Mouse (Mus musculus): Measurements from ENCODE around the gene Gja1. TPM values are rescaled to one million over a fixed set of nuclear protein-coding genes. Genes with fewer than 3 reads are reported as not detected.

Gene Gja1
- total and polyA plus RNA-seq, 3 experiments, result 0.05 TPM; not detected in 2

DNA sequence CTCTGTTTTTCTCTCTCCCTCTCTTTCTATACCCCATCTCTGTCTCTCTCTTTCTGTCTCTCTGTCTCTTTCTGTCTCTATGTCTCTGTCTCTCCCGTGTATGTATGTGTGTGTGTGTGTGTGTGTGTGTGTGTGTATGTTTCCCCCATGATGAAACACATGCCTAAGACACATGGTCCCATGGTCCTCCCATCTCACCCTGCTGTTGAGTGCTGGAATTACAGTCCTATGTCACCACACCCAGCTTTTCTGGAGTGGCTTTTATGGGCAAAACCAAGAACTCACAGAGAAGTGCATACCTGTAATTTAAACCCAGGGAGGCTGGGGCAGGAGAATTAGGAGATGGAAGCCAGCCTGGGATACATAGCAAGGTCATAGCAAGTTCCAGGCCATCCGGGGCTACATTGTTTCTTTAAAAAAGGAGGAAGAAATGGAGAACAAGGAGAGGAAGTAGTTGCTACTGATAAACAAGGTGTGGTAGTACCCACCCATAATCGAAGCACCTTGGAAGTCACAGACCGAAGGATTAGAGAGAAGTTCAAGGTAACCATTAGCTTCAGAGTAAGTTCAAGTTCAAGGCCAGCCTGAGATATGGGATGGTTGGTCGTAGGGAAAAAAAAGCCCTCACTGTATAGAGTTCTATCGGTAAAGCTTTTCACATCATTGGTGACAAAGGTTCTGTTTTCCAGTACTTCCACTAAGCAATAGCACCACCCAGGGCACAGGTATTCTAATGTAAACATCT, 29.4 kb downstream of the Gja1 start:
- H3K27me3 ChIP-seq (ENCODE audit: insufficient read depth, low read length), result no peaks in the 10 kb centered on the region
- no peak for ATAC-seq (ENCODE audit: extremely low read depth, insufficient number of reproducible peaks, low FRiP score, poor library complexity, severe bottlenecking)
- H3K36me3 ChIP-seq (replicated peaks), result no peaks in the 10 kb centered on the region
- no peaks in the 10 kb centered on the region for H3K9me3 ChIP-seq (replicated peaks)
- no peaks in the 10 kb centered on the region for H3K4me1 ChIP-seq (ENCODE audit: insufficient read depth, low read depth, low read length)
- DNase-seq (ENCODE audit: low spot score), result no peak
- no peak for TF ChIP-seq GATA2 (IDR thresholded peaks at IDR 0.05; ENCODE audit: borderline replicate concordance, low read depth, low read length)
- TF ChIP-seq GATA1 (IDR thresholded peaks at IDR 0.05; ENCODE audit: borderline replicate concordance, low read length), result no peak
- TF ChIP-seq CTCF (IDR thresholded peaks at IDR 0.05; ENCODE audit: low read depth, low read length), result no peak
- TF ChIP-seq POLR2AphosphoS5 (IDR thresholded peaks at IDR 0.05; ENCODE audit: insufficient replicate concordance, low read depth, low read length), result no peak
- TF ChIP-seq TAL1 (conservative IDR thresholded peaks at IDR 0.05; ENCODE audit: low read depth, low read length), result no peak
- no peak overlapping the region for H3K4me3 ChIP-seq (ENCODE audit: low read depth, low read length)

DNA sequence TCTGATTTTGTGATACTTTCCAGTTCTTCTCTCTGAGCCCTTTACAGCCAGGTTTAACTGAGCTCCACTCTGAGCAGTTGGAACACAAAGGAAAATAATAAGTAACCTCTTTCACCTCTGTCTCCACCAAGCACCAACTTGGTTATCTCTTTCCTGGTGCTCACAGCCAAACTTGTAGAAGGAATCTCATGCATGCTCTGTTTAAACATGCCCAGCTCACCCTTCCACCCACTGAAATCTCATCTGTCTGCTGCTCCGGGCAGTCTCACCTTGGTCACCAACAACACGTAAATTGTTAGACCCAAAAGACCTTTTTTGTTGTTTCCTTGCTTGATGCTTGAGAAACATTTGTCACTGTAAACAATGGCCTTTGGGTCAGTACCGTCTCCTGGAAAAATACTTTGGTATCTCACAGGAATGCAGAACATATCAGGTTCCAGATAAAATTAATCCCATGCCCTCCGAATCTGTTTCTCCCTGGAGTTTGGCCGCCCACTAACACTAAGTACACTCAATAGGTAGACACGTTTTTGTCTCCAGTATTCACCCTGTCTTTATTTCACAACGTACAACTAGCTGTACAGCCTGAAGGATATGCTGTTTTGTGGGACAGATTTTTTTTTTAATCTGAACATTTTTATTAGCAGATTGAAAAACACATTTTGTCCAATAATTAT, 38.9 kb downstream of the Gja1 start:
- H3K4me3 ChIP-seq (ENCODE audit: low read depth, low read length), result no peak overlapping the region
- TF ChIP-seq GATA1 (IDR thresholded peaks at IDR 0.05; ENCODE audit: borderline replicate concordance, low read length) (no peak), CTCF (IDR thresholded peaks at IDR 0.05; ENCODE audit: low read depth, low read length) (no peak), POLR2AphosphoS5 (IDR thresholded peaks at IDR 0.05; ENCODE audit: insufficient replicate concordance, low read depth, low read length) (no peak), TAL1 (conservative IDR thresholded peaks at IDR 0.05; ENCODE audit: low read depth, low read length) (no peak), GATA2 (IDR thresholded peaks at IDR 0.05; ENCODE audit: borderline replicate concordance, low read depth, low read length) (no peak)
- no peaks in the 10 kb centered on the region for H3K36me3 ChIP-seq (replicated peaks)
- ATAC-seq (ENCODE audit: extremely low read depth, insufficient number of reproducible peaks, low FRiP score, poor library complexity, severe bottlenecking) (no peak), DNase-seq (ENCODE audit: low spot score) (no peak)
- H3K27me3 ChIP-seq (ENCODE audit: insufficient read depth, low read length), result no peaks in the 10 kb centered on the region
- no peaks in the 10 kb centered on the region for H3K4me1 ChIP-seq (ENCODE audit: insufficient read depth, low read depth, low read length)
- no peaks in the 10 kb centered on the region for H3K9me3 ChIP-seq (replicated peaks)

DNA sequence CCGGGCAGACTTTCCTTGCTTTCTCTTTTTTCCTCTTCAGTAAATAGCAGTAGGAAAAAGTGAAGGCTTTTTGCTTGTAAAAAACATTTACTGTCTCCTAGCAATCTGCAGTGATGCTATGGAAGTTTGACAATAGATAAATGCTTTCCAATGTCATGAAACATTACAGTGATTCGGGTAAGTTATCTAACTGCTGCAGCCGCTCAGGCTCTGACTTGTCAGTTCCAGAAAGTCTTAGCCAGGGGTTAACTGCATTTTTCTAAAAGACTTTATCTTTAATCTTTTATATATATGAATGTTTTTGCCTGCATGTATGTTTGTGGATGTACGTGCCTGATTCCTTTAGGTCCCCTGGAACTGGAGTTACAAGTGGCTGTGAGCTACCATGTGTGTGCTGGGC, 45.4 kb downstream of the Gja1 start:
- ATAC-seq (ENCODE audit: extremely low read depth, insufficient number of reproducible peaks, low FRiP score, poor library complexity, severe bottlenecking), result no peak
- no peaks in the 10 kb centered on the region for H3K4me1 ChIP-seq (ENCODE audit: insufficient read depth, low read depth, low read length)
- no peaks in the 10 kb centered on the region for H3K27me3 ChIP-seq (ENCODE audit: insufficient read depth, low read length)
- no peaks in the 10 kb centered on the region for H3K9me3 ChIP-seq (replicated peaks)
- no peak for TF ChIP-seq GATA1 (IDR thresholded peaks at IDR 0.05; ENCODE audit: borderline replicate concordance, low read length)
- no peak for TF ChIP-seq POLR2AphosphoS5 (IDR thresholded peaks at IDR 0.05; ENCODE audit: insufficient replicate concordance, low read depth, low read length)
- TF ChIP-seq GATA2 (IDR thresholded peaks at IDR 0.05; ENCODE audit: borderline replicate concordance, low read depth, low read length), result no peak
- TF ChIP-seq TAL1 (conservative IDR thresholded peaks at IDR 0.05; ENCODE audit: low read depth, low read length), result no peak
- TF ChIP-seq CTCF (IDR thresholded peaks at IDR 0.05; ENCODE audit: low read depth, low read length), result no peak
- DNase-seq (ENCODE audit: low spot score), result no peak
- H3K4me3 ChIP-seq (ENCODE audit: low read depth, low read length), result no peak overlapping the region
- no peaks in the 10 kb centered on the region for H3K36me3 ChIP-seq (replicated peaks)

DNA sequence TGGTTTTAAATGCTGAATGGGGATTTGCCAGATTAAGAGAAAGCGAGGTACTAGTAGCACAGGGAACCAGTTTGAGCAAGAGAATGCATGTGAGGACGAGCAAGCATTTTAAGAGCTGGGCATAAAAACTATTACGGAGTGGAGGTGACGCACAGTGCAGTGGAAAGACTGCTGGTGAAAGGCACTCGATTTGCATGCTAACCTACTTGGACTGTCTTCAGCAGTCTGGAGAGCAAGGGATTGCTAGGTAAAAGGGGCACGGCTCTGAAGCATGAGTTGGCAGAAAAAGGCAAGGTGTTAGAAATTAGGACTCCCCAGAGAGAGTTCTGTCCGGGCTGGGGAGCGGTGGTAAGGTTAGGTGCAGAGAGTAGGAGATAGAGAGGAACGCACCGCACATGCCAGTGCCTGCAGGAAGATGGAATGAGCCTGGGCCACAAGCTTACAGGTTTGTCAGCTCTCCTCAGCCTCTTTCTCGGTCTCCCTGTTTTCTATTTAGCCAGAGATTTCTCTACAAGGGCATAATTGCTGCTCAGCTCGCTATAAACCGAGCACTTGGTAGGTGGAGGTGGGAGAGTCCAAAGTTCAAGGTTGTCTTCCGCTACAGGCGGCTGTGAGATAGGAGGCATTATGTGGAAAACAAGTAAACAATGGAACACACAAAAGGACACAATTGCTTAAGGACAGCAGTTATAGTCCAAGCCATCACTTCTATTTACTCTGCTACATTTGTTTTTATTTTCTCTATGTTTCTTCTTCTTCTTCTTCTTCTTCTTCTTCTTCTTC, 48.1 kb downstream of the Gja1 start:
- Histone ChIP-seq H3K27me3 (ENCODE audit: insufficient read depth, low read length) (no peaks in the 10 kb centered on the region), H3K36me3 (replicated peaks) (no peaks in the 10 kb centered on the region), H3K9me3 (replicated peaks) (no peaks in the 10 kb centered on the region), H3K4me3 (ENCODE audit: low read depth, low read length) (no peak overlapping the region), H3K4me1 (ENCODE audit: insufficient read depth, low read depth, low read length) (no peaks in the 10 kb centered on the region)
- no peak for DNase-seq (ENCODE audit: low spot score)
- no peak for ATAC-seq (ENCODE audit: extremely low read depth, insufficient number of reproducible peaks, low FRiP score, poor library complexity, severe bottlenecking)
- no peak for TF ChIP-seq GATA1 (IDR thresholded peaks at IDR 0.05; ENCODE audit: borderline replicate concordance, low read length)
- TF ChIP-seq TAL1 (conservative IDR thresholded peaks at IDR 0.05; ENCODE audit: low read depth, low read length), result no peak
- no peak for TF ChIP-seq CTCF (IDR thresholded peaks at IDR 0.05; ENCODE audit: low read depth, low read length)
- no peak for TF ChIP-seq GATA2 (IDR thresholded peaks at IDR 0.05; ENCODE audit: borderline replicate concordance, low read depth, low read length)
- TF ChIP-seq POLR2AphosphoS5 (IDR thresholded peaks at IDR 0.05; ENCODE audit: insufficient replicate concordance, low read depth, low read length), result no peak

DNA sequence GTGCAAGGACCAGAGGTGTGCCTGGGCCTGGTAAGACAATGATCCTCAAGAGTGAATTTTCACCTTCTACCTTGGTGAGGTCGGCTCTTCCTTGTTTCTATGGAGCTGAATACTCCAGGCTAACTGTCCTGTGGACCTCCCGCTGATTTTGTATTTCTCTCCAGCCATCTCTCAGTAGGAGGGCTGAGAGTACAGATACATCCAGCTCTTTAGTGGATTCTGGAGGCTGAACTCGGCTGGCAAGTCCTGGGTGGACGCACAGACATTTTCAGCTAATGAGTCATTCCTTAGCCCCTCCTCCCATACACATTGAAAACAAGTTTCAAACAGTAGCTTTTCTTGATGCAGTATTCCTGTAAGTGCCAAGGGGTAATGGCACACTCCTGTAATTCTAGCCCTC, 49.2 kb downstream of the Gja1 start:
- ATAC-seq (ENCODE audit: extremely low read depth, insufficient number of reproducible peaks, low FRiP score, poor library complexity, severe bottlenecking), result no peak
- Histone ChIP-seq H3K36me3 (replicated peaks) (no peaks in the 10 kb centered on the region), H3K4me1 (ENCODE audit: insufficient read depth, low read depth, low read length) (no peaks in the 10 kb centered on the region), H3K9me3 (replicated peaks) (no peaks in the 10 kb centered on the region), H3K4me3 (ENCODE audit: low read depth, low read length) (no peak overlapping the region), H3K27me3 (ENCODE audit: insufficient read depth, low read length) (no peaks in the 10 kb centered on the region)
- TF ChIP-seq GATA1 (IDR thresholded peaks at IDR 0.05; ENCODE audit: borderline replicate concordance, low read length) (no peak), TAL1 (conservative IDR thresholded peaks at IDR 0.05; ENCODE audit: low read depth, low read length) (no peak), CTCF (IDR thresholded peaks at IDR 0.05; ENCODE audit: low read depth, low read length) (no peak), GATA2 (IDR thresholded peaks at IDR 0.05; ENCODE audit: borderline replicate concordance, low read depth, low read length) (no peak), POLR2AphosphoS5 (IDR thresholded peaks at IDR 0.05; ENCODE audit: insufficient replicate concordance, low read depth, low read length) (no peak)
- no peak for DNase-seq (ENCODE audit: low spot score)

DNA sequence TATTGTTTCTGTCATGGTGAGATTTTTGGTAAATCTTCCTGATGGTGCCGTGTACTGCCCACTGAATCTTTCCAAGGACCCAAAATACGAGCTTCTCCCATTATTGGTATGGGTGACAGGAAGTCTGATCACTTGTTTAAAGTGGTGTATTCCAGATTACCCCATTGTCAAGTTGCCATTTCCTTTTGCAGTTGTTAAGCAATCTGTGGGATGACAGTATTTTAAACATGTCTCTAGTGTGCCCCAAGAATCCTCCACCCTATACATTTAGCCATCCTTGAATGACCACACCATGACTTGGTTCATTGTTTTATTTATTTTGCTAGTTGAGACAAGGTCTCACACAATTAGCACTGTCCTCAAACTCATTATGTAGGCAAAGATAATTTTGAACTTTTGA, 50.3 kb downstream of the Gja1 start:
- Histone ChIP-seq H3K4me3 (ENCODE audit: low read depth, low read length) (no peak overlapping the region), H3K27me3 (ENCODE audit: insufficient read depth, low read length) (no peaks in the 10 kb centered on the region), H3K9me3 (replicated peaks) (no peaks in the 10 kb centered on the region), H3K4me1 (ENCODE audit: insufficient read depth, low read depth, low read length) (no peaks in the 10 kb centered on the region), H3K36me3 (replicated peaks) (no peaks in the 10 kb centered on the region)
- ATAC-seq (ENCODE audit: extremely low read depth, insufficient number of reproducible peaks, low FRiP score, poor library complexity, severe bottlenecking) (no peak), DNase-seq (ENCODE audit: low spot score) (no peak)
- TF ChIP-seq GATA1 (IDR thresholded peaks at IDR 0.05; ENCODE audit: borderline replicate concordance, low read length), result no peak
- no peak for TF ChIP-seq CTCF (IDR thresholded peaks at IDR 0.05; ENCODE audit: low read depth, low read length)
- TF ChIP-seq GATA2 (IDR thresholded peaks at IDR 0.05; ENCODE audit: borderline replicate concordance, low read depth, low read length), result no peak
- TF ChIP-seq POLR2AphosphoS5 (IDR thresholded peaks at IDR 0.05; ENCODE audit: insufficient replicate concordance, low read depth, low read length), result no peak
- TF ChIP-seq TAL1 (conservative IDR thresholded peaks at IDR 0.05; ENCODE audit: low read depth, low read length), result no peak
